Mouse (Mus musculus) limb, embryonic 11.5 days (tissue): Measurements from ENCODE around the gene Foxa3. TPM values are rescaled to one million over a fixed set of nuclear protein-coding genes. Genes with fewer than 3 reads are reported as not detected.

Experiments
- ATAC-seq: fragments of 200-750 bp; cut with Nextera tagmentation; 2 replicates; pipeline ENCODE4 v1.8.0; 2017; ENCODE audit warnings: low read depth; ENCODE audit not compliant: insufficient number of reproducible peaks, low FRiP score, low TSS enrichment
- DNase-seq: peaks from one replicate; pipeline ENCODE4 v3.0.0-alpha.2; 2015; ENCODE audit warnings: low spot score
- H3K27ac ChIP-seq: fragments of 300-500 bp; sonication (generic); replicated peaks from 2 replicates; pipeline ENCODE4 v1.5.1; 2014; ENCODE audit warnings: low read depth, mild to moderate bottlenecking, low read length
- H3K27me3 ChIP-seq: fragments of 300-500 bp; sonication (generic); 2 replicates; pipeline ENCODE4 v1.6.1; 2014; ENCODE audit warnings: mild to moderate bottlenecking, low read length, mixed read lengths; ENCODE audit not compliant: control insufficient read depth, insufficient read depth
- H3K36me3 ChIP-seq: fragments of 300-500 bp; sonication (generic); 2 replicates; pipeline ENCODE4 v1.6.1; 2014; ENCODE audit warnings: mild to moderate bottlenecking, low read length, moderate library complexity, mixed read lengths; ENCODE audit not compliant: control insufficient read depth, insufficient read depth
- H3K4me1 ChIP-seq: fragments of 300-500 bp; sonication (generic); 2 replicates; pipeline ENCODE4 v1.6.1; 2014; ENCODE audit warnings: low read length, mixed read lengths; ENCODE audit not compliant: control insufficient read depth, insufficient read depth
- H3K4me2 ChIP-seq: fragments of 300-500 bp; sonication (generic); 2 replicates; pipeline ENCODE4 v1.6.1; 2014; ENCODE audit warnings: low read depth, mild to moderate bottlenecking, moderate library complexity; ENCODE audit not compliant: severe bottlenecking
- H3K4me3 ChIP-seq: fragments of 300-500 bp; sonication (generic); 2 replicates; pipeline ENCODE4 v1.5.1; 2014; ENCODE audit warnings: low read depth, low read length
- H3K9ac ChIP-seq: fragments of 300-500 bp; sonication (generic); 2 replicates; pipeline ENCODE4 v1.6.1; 2014; ENCODE audit warnings: mild to moderate bottlenecking, low read length
- H3K9me3 ChIP-seq: fragments of 300-500 bp; sonication (generic); 2 replicates; pipeline ENCODE4 v1.6.1; 2016; ENCODE audit warnings: low read length; ENCODE audit not compliant: control insufficient read depth
- WGBS: fragments of 180-500 bp; shearing (Covaris S2); extraction: QIAGEN DNeasy Blood & Tissue Kit; methylation state at CpG from one replicate; pipeline ENCODE4 v1.1.7; 2014; 5-methylcytosine and 5-hydroxymethylcytosine counted together
- polyA plus RNA-seq: library from polyadenylated mRNA; unstranded; fragments of >200 nt; fragmentation: Nextera tagmentation; extraction: Ambion mirVana; gene quantifications from 2 replicates; pipeline ENCODE4 v1.2.1, GENCODE M21; 2014

The Foxa3 gene
- polyA plus RNA-seq, 1 experiment from 2014 or later, result 0.21 TPM

DNA sequence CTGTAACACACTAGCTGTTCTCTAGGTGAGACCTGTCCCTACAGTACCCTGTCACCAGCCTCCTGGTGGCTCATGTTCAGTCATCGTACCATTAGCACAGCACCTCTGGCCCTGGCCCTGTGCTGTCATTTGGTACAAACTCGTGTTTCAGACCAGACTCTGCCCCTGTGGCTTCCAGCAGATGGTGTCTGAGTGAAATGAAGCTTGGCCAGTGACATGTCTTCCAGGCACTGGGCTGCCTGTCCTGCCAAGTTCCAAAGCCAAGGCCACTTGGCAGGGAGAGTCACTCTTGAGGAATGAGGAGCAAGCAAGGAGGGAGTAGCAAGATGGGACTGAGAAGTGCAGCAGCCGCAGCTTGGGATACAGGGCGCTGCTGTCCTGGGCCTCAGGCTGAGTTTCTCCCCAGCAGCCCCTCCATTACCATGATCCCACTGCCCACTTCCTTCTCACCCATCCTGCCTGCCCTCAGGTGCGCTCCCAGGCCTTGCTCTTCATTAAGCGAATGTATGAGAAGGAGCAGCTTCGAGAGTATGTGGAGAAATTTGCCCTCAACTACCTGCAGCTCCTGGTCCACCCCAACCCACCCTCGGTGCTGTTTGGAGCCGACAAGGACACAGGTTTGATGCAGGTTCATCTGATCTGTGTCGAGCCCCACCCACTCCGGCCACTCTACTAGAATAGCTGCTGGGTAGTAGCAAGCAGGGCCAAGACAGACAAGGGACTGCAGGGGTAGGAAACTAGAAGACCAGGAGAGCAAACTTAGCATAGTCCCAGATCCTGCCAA lies 23.1 kb upstream of the Foxa3 start:
- Histone ChIP-seq H3K4me3 (no peak overlapping the region), H3K9ac (no peak overlapping the region), H3K4me2 (no peak overlapping the region), H3K27me3 (no peaks in the 10 kb centered on the region), H3K4me1 (no peaks in the 10 kb centered on the region), H3K36me3 (peaks cover 43% of the 10 kb centered on the region), H3K27ac (no peak overlapping the region), H3K9me3 (no peaks in the 10 kb centered on the region)
- WGBS, result 91% methylated on average over 11 of the region's 11 CpGs
- DNase-seq (no peak), ATAC-seq (no peak)

- Histone ChIP-seq H3K36me3 (peaks cover 56% of the 10 kb centered on the region), H3K9ac (no peak overlapping the region), H3K27ac (no peak overlapping the region), H3K27me3 (no peaks in the 10 kb centered on the region), H3K4me2 (no peak overlapping the region), H3K4me3 (no peak overlapping the region), H3K9me3 (no peaks in the 10 kb centered on the region), H3K4me1 (no peaks in the 10 kb centered on the region)
- DNase-seq (no peak), ATAC-seq (no peak)
- 95% methylated on average over 6 of the region's 6 CpGs for WGBS
Observed at GRCm38 (mm10) chr7:19044616-19045015, 21.3 kb upstream of the Foxa3 start.

- DNase-seq, result no peak
Observed at GRCm38 (mm10) chr7:19031641-19032040, 8.3 kb upstream of the Foxa3 start.

DNA sequence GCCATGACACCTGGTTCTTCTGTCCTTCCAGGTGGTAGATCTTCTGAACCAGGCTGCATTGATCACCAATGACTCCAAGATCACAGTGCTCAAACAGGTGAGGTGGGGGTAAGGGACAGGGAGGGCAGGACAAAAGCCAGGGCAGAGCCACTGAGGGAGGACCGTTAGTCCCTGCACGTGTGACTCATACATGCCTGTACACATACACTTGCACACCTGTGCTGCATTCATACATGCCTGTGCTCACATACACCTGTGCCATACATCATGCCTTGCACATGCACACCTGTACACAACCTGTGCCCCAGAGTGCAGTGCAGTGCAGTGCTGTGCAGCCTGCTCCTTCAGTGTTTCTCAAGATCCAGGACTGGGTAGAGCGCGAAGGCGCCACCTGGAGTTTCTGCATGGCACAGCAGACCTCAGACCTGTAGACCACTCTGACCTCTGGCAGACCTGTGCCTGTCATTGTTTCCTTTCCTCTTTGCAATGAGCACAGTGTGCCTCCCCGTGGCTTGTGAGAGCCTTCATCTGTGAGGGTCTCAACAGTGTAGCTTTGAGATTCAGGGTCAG lies 5.8 kb upstream of the Foxa3 start:
- Histone ChIP-seq H3K9ac (no peak overlapping the region), H3K4me3 (no peak overlapping the region), H3K36me3 (peaks cover 24% of the 10 kb centered on the region), H3K27ac (no peak overlapping the region), H3K27me3 (no peaks in the 10 kb centered on the region), H3K4me2 (no peak overlapping the region), H3K4me1 (peaks cover 6% of the 10 kb centered on the region; the same call in 1 of the 2 replicates), H3K9me3 (no peaks in the 10 kb centered on the region)
- ATAC-seq, result peak; percentile 28; the same call in 1 of the 2 replicates
- DNase-seq, result peak; percentile 81
- WGBS, result 66% methylated on average over 6 of the region's 6 CpGs

More at GRCm38 (mm10) chr7:19031641-19032040, 8.3 kb upstream of the Foxa3 start:
- no peaks in the 10 kb centered on the region for H3K9me3 ChIP-seq
- H3K4me3 ChIP-seq, result no peak overlapping the region
- no peaks in the 10 kb centered on the region for H3K4me1 ChIP-seq
- WGBS, result 87% methylated on average over 4 of the region's 4 CpGs
- no peak for ATAC-seq
- no peak overlapping the region for H3K27ac ChIP-seq
- no peaks in the 10 kb centered on the region for H3K27me3 ChIP-seq
- peaks cover 34% of the 10 kb centered on the region for H3K36me3 ChIP-seq
- no peak overlapping the region for H3K4me2 ChIP-seq
- no peak overlapping the region for H3K9ac ChIP-seq

GRCm38 (mm10) chr7:19028067-19028466 lies 4.7 kb upstream of the Foxa3 start:
- Histone ChIP-seq H3K4me3 (no peak overlapping the region), H3K4me1 (peaks cover 6% of the 10 kb centered on the region; the same call in 1 of the 2 replicates), H3K9me3 (no peaks in the 10 kb centered on the region), H3K36me3 (peaks cover 22% of the 10 kb centered on the region), H3K9ac (no peak overlapping the region), H3K27ac (no peak overlapping the region), H3K27me3 (peaks cover 7% of the 10 kb centered on the region), H3K4me2 (no peak overlapping the region)
- DNase-seq (no peak), ATAC-seq (no peak)

DNA sequence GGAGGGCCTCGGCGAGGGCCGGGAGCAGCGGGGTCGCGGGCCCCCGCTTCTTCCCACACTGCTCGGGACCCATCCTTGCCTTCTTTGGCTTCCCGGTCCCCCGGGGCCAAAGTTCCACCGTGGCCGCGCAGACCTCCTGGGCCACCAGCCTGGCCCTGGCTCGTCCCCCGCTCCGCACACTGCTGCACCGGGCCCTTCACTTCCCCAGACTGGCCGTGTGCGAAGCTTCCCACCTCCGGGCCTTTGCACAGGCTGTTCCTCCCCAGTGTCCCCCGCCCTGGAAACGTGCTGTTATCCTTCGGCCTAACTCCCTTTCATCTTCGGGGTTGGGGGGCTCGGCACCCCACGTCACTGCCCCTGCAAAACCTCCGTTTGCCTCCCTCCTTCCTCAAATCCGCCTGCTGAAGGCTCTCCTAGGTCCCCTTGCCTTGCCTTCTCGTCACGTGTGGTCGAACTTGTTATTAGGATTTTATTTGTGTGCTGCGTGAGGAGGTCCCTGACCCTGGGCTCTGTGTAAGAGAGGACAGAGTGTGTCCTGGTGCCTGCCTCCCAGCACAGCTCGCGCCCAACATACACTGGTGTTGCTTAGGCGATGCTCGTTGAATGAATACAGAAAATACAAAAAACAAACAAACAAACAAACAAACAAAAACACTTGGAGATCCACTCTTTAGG lies 1.4 kb upstream of the Foxa3 start:
- Histone ChIP-seq H3K9me3 (no peaks in the 10 kb centered on the region), H3K9ac (peak overlapping the region; percentile 86), H3K27ac (0 out of 2 replicates have a peak overlapping the region, but pooled peaks have one; percentile 47), H3K27me3 (peaks cover 32% of the 10 kb centered on the region), H3K4me2 (peak overlapping the region; percentile 82), H3K4me1 (peaks cover 6% of the 10 kb centered on the region; the same call in 1 of the 2 replicates), H3K36me3 (peaks cover 7% of the 10 kb centered on the region), H3K4me3 (peak overlapping the region; percentile 85)
- DNase-seq, result peak; percentile 56
- peak; percentile 37 for ATAC-seq
- WGBS, result 2% methylated on average over 27 of the region's 36 CpGs

DNA sequence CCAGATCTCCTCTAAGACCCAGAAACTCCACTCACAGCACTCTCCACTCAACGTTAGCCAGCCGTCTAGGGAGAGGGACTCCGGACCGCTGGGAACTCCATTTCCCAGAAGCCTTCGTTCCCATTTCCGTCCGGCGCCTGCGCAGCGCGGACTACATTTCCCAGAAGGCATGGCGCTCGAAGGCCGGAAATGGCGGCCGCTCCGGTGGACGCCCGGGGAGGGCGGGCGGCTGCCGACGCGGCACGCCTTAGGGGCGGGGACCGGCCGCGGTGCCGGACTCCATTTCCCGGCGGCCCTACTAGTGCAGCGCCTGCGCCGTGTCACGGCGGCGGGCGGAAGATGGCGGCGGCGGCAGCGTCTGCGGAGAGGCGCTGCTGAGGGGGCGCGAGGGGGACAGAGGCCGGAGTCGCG lies 763 bp upstream of the Foxa3 start, which contains the start of gene Sympk:
Gene Sympk, plus strand, starts transcription at position 282 of the 411 bp plus-strand sequence.
- Histone ChIP-seq H3K4me1 (peaks cover 6% of the 10 kb centered on the region; the same call in 1 of the 2 replicates), H3K9me3 (no peaks in the 10 kb centered on the region), H3K27ac (0 out of 2 replicates have a peak within 1 kb of the TSS, but pooled peaks have one; percentile 47), H3K4me2 (peak within 1 kb of the TSS; percentile 82), H3K4me3 (peak within 1 kb of the TSS; percentile 85), H3K36me3 (peaks cover 2% of the 10 kb centered on the region), H3K27me3 (peaks cover 32% of the 10 kb centered on the region), H3K9ac (peak within 1 kb of the TSS; percentile 86)
- DNase-seq (peak; percentile 95), ATAC-seq (peak; percentile 90)
- WGBS, result under 1% methylated on average over 46 of the region's 50 CpGs

DNA sequence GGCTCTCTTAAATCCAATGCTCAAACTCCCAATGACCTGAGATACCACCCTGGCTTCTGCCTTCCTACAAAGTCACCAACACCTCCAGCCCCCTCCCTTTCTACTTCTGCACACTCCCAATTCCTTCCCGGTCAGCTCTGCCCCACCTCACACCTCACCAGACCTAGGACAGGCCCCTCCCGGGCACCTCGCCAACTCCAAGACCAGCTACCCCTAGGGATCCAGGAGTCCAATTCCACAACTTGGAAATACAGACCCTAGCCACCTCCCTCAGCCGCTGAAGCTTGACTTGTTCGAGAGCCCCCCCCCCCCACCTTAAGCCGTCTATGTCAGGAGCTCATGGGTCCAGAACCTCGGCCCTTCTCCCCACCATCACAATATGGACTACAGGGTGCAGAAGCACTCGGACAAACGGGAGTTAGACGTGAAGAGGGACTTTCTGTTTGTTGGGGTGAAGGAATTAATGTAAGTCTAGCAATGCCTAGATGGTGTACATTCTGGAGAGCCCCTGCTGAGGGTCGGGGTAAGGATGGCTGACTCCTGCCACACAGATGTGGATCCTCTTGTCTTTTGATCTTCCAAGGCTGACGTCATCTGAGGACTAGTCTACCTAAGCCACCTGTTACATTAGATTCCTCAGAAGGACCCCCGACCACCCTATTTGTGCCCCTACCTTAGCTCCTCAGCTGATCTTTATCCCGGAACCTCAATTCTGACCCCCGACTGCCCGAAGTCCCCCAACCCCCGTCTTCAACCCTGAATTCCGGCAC lies 964 bp downstream of the Foxa3 start:
- Histone ChIP-seq H3K4me2 (no peak overlapping the region), H3K27ac (no peak overlapping the region), H3K36me3 (no peaks in the 10 kb centered on the region), H3K4me1 (peaks cover 6% of the 10 kb centered on the region; the same call in 1 of the 2 replicates), H3K4me3 (no peak overlapping the region), H3K9ac (no peak overlapping the region), H3K27me3 (peaks cover 32% of the 10 kb centered on the region), H3K9me3 (no peaks in the 10 kb centered on the region)
- 52% methylated on average over 18 of the region's 18 CpGs for WGBS
- DNase-seq (no peak), ATAC-seq (no peak)
